Mouse (Mus musculus) lung, postnatal 0 days (tissue): Measurements from ENCODE around the gene Gpatch8.

ENCODE experiments used
- CTCF ChIP-seq: IDR thresholded peaks from 2 replicates; pipeline ENCODE4 v1.5.1; 2016; ENCODE audit warnings: antibody characterized with exemption, mild to moderate bottlenecking
- EP300 ChIP-seq: IDR thresholded peaks from 2 replicates; pipeline ENCODE4 v1.6.1; 2016; ENCODE audit warnings: antibody characterized with exemption, mild to moderate bottlenecking, control low read depth

DNA sequence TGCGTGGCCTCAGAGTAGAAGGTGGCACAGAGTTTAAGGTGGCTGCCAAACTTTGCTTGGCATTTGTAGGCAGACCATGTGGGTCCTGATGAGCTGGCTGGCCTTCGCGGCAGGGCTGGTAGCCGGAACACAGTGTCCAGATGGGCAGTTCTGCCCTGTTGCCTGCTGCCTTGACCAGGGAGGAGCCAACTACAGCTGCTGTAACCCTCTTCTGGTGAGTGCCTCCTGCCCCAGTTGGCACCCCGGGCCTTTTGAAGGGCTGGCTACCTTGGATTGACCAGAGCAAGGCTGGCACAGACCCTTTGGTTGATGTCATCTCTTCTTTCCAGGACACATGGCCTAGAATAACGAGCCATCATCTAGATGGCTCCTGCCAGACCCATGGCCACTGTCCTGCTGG is 123.3 kb downstream of the Gpatch8 start:
- TF ChIP-seq EP300 = no peak
- no peak for TF ChIP-seq CTCF
